Mouse (Mus musculus) lung, adult 2 months (tissue): Measurements from ENCODE around the gene Ermp1.

Experiments
- CTCF ChIP-seq: fragments of 200-500 bp; IDR thresholded peaks from 2 replicates; pipeline ENCODE4 v1.5.1; 2011; ENCODE audit warnings: mild to moderate bottlenecking, low read length, control low read depth; ENCODE audit not compliant: insufficient read depth
- POLR2A ChIP-seq: fragments of 200-500 bp; IDR thresholded peaks from 2 replicates; pipeline ENCODE4 v1.6.1; 2011; ENCODE audit warnings: low read depth, mild to moderate bottlenecking, control low read depth, low read length, borderline replicate concordance; ENCODE audit errors: extremely low read depth

- TF ChIP-seq CTCF (no peak), POLR2A (no peak)
Measured at GRCm38 (mm10) chr19:29596276-29596675, 51.9 kb downstream of the Ermp1 start.
